Mouse (Mus musculus): Measurements from ENCODE around the gene Trub1. TPM values are rescaled to one million over a fixed set of nuclear protein-coding genes. Genes with fewer than 3 reads are reported as not detected.

Gene Trub1
- polyA plus RNA-seq (2014; fragmentation: Illumina TruSeq; extraction: RNeasy Lipid Tissue Mini Kit (QIAGEN cat#74804); ENCODE audit: low read depth, low replicate concordance), result 10.3 TPM

DNA sequence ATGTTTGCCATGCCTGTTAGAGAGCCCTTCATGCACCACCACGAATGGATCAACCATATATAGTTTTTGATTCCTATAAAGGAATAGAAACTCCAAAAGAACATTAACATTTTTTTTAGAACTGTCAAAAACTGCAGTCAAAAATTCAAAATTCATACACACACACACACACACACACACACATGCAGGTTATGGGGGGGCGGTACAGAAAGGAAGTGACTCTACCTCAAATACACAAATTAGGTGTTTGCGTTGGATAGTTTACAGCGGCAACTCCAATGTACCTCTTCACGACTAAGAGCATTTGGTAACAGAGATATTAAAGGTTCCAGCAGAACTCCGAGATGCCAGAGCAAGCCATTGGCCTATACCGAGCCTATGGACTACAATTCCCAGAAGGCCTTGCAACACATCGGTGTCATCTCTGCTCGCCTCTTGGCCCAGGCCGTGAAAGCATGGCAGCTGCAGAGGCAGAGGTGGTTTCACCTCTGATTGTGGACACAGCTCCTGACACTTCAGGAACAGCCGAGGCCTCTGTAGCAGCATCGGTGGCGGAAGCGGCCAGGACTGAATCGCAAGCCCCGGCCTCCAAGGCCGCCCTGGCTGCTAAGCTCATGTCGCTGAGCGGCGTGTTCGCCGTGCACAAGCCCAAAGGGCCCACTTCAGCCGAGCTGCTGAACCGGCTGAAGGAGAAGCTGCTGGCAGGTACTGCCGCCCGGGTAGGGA is at the start of gene Trub1:
Gene Trub1, plus strand, starts transcription at position 421 of the 726 bp plus-strand sequence.

Other genes with a start within 250 kb of the Trub1 start
- gene Ablim1, start 138.0 kb upstream of the Trub1 start, polyA plus RNA-seq (2014; fragmentation: Illumina TruSeq; extraction: RNeasy Lipid Tissue Mini Kit (QIAGEN cat#74804); ENCODE audit: low read depth, low replicate concordance), result 14.0 TPM
- 19.2 TPM for gene Fam160b1, start 92.2 kb upstream of the Trub1 start, polyA plus RNA-seq (2014; fragmentation: Illumina TruSeq; extraction: RNeasy Lipid Tissue Mini Kit (QIAGEN cat#74804); ENCODE audit: low read depth, low replicate concordance)
- gene Atrnl1, start 158.1 kb downstream of the Trub1 start, polyA plus RNA-seq (2014; fragmentation: Illumina TruSeq; extraction: RNeasy Lipid Tissue Mini Kit (QIAGEN cat#74804); ENCODE audit: low read depth, low replicate concordance), result 11.4 TPM

Measured in liver, adult 10 weeks (tissue).